Mouse (Mus musculus) adrenal gland, adult (tissue): ENCODE data around the gene Nmnat3.

ENCODE experiments used
- DNase-seq, 2 experiments: peaks; one replicate each; pipeline ENCODE4 v3.0.0; 2022 to 2023; ENCODE audit warnings: low spot score in 1 of 2; ENCODE audit not compliant: inconsistent age in 2 of 2

The Nmnat3 gene

DNA sequence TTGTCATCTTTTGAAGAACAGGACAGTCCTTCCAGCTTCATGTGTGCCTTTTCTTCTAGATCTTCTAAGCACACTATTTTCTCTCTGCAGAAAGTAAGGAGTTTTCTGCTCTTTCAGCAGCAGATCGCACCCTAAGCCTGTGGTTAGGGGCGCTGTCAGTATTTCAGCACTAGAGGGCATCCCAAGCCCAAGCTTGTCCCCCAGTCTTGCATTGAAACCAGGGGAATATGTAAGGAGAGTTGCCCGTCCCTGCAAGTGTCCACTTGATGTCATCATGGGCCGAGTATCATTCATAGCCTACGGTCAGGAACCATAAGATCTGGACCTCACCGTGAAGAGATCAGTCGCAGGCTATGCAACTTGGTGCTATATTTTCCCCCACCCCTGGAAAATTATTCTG lies 130.7 kb downstream of the Nmnat3 start:
- DNase-seq: peak in 1 of 2 experiments; percentile 43

DNA sequence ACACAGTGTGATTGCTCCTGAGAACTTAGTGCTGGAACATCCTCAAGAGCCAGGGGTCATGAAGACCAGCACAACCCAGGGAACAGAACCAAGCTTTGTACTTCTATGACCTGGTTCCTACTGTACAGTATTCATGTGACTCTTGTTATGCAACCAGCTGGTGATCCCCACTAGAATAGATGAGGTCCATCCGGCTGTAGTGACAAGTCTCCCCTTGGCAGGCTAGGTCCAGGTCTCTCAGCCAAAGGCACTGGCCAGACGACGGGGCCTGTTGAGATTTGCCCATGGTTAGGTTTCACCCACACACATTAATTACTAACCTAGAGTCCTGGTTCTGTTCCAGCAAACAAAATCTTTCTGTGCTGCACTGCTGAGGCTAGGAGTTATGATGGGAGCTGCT lies 131.1 kb downstream of the Nmnat3 start:
- no peak for DNase-seq

DNA sequence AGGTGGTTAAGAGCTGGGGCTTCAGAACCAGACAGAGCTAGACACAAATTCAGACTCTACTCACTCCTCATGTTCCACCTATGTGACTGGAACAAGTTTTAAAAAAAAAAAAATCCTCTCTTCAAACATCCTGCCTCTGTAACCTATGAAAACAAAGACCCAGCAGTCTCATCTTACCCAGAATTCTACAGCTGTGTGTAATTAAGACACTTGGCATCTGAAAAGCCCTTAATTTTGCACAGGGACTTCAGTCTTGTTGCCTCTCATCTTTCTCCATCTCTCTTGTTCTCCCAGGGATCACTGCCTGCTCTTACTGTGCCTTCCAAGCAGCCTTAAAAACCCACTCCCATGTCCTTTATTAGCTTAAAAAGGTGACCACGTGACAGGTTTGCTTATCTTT lies 133.4 kb downstream of the Nmnat3 start:
- no peak for DNase-seq

GRCm38 (mm10) chr9:98421903-98422302 lies 134.7 kb downstream of the Nmnat3 start:
- DNase-seq: no peak

DNA sequence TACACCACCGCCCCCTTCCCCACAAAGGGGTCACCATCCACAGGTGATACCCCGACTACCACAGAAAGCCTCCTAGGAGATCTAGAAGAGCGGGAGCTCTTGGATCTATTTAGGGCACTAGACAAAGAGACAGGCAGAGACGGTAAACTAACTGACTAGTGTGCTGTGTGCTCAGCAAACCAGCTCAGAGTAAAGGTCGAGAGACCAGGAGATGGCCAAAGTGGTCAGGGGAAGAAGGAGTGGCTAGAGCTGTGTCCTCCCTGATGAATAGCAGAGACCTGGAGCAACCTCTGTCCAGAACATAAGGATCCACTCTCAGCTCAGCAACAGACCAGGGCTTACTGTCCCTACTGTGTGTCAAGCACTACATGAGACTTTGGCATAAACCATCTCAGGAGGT lies 135.4 kb downstream of the Nmnat3 start, which contains the start of gene Rbp1:
Gene Rbp1 (plus strand): TSS at position 306 of the 400 bp plus-strand sequence.
- DNase-seq: no peak

DNA sequence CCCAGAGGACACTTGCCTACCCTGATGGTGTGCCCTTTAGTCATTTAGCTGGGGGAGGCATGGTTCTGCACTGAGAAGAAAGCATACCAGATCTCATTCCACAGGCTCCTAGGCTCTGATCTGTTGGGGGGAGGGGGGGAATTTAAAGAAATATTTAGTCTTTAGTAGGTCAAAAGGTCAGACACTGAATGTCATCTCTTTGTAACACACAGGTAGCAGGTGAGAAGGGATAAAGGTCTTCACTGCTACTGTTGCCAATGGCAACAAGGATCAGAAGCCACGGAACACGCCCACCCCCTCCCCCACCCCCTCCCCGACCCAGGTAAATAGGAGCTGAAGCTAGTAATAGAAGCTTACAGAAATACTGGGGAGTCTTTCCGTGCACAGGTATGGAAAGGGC lies 136.5 kb downstream of the Nmnat3 start:
- DNase-seq: no peak

DNA sequence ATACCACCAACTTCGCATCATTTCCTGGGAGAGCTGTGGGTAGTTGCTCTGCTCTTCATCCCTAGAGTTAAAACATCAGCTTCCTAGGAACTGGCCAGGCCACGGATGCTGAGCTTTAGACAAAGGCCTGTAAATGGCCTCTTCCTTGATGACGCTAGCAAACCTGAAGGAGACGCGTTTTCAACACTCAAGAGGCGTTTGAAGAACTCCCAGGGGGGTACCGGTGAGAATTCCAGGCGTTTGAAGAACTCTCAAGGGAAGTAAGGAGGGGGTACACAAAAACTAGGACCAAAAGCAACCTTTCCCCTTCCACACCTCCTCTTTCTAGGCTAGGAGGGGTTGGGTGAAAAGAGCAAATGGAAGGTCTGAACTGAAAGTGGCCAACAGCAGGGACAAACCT lies 137.1 kb downstream of the Nmnat3 start:
- peak in 1 of 2 experiments; percentile 29 for DNase-seq

DNA sequence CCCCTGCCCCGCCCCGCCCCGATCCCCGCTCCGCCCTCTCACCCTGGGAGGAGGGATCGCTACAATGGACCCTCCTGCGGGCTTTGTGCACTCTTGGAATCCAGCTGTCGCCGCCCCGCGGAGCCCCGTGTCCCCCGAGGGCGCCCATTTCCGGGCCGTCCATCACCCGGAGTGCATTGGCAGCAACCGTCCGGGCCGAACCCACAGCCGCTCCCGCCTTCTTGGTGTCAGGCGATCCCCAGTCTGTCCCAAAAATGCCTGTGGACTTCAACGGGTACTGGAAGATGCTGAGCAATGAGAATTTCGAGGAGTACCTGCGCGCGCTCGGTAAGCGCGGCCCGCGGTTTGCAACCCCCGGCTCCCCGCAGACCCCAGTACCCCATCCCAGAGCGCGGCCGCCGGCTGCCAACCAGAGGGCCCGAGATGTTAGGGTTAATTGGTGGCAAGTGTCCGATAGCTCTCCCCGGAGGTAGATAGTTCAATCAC lies 137.5 kb downstream of the Nmnat3 start:
- peak; percentile 21 to 57 for DNase-seq

- no peak for DNase-seq
Measured at GRCm38 (mm10) chr9:98425351-98425880, 138.2 kb downstream of the Nmnat3 start.

DNA sequence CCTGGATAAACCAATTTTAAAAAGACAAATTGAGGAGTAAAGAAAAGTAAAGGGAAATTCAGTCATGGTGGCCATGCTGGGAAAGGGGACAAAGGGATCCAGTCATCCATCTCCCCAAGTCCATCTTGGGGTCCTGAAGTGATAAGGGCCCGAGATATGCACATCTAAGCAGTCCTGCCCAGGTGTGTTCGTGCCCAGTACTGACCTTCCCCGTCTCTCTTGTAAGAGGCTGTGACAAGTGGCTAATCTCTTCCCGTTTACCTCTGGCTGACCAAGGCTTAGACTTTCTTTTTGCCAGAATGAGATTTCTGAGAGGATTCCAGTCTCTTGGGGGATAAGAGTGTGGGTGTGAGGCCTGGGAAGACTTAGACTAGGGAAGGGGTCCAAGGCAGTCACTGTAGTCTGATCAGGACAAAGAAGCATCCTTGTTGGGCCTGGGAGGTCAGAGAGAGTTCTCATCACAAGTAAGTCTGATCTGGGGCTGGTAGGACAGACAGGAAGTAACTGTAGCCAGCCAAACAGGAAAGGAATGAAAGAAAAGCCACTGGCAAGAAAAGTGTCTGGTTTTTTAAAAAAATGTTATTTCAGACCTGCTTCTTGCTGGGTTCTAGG lies 140.8 kb downstream of the Nmnat3 start:
- DNase-seq: no peak

- peak in 1 of 2 experiments; percentile 42 for DNase-seq
Measured at GRCm38 (mm10) chr9:98428783-98429182, 141.5 kb downstream of the Nmnat3 start.

DNA sequence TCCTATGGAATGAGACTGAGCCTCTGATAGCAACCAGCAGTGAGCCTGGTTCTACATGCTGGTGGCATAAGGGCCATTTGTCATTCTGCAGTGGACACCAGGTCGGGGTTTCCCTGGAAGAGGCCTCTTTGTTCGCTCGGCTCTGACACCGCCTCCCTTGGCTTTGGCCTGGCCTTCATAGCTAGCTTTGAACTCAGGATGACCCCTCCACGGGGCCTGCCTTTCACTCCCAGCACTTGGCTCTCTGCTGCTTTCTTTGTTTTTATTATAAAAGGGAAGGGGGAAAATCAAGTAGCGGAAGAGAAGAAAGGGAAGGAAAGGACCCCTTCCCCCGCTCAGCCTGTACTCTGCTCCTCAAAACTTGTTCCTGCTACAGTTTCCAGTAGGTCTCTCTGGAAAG lies 142.6 kb downstream of the Nmnat3 start:
- peak; percentile 36 to 46 for DNase-seq

- no peak for DNase-seq
Measured at GRCm38 (mm10) chr9:98430528-98430927, 143.3 kb downstream of the Nmnat3 start.

- no peak for DNase-seq
Measured at GRCm38 (mm10) chr9:98433021-98433420, 145.8 kb downstream of the Nmnat3 start.

DNA sequence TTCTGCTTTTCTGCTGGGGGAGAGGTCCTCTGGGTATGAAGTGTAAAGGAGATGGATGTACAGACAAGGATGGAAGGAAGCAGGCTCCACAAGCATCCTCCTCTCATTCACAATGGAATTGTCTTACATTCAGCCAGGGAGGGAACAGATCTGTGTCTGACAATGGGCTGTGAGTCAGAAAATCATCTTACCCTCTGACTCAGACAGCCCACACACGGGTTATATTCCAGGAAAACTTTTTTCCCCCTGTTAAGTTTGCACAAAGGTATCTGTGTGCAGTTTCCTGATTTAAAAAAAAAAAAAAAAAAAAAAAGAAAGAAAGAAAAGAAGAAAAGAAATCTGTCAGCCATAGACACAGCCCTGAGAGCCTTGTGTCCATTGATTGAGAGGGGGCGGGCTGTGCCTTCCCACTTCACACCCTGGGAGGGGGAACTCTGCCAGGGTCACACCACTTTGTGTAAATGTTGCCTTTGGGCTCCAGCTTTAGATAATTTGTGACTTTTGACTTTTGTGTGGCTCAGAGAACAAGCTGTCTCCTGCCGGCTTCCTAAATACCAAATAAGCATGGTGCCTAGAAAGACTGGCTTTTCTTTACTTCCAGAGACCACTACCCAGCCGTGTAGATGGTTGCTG lies 146.8 kb downstream of the Nmnat3 start:
- no peak for DNase-seq

- DNase-seq: no peak
Measured at GRCm38 (mm10) chr9:98437819-98438218, 150.6 kb downstream of the Nmnat3 start.

GRCm38 (mm10) chr9:98439091-98439490 lies 151.9 kb downstream of the Nmnat3 start:
- no peak for DNase-seq

DNA sequence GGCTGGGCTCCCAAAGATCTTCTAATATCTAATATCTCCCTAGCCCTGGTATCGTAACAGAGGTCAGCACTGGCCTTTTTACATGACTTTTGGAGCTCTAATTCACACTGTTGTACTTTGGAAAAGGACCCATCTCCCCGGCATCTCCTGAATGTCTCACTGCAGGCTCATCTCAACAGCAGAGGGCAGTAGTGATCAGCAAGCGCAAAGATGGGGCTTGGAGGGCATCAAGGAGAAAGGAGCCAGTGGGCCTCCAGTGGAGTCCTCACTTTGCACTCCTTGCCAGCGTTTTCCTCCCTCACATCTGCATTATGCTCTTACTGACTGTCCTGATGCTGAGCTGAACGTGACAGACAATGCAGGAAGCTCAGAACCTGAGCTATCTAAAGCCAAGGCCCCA lies 155.4 kb downstream of the Nmnat3 start:
- peak in 1 of 2 experiments; percentile 66 for DNase-seq

- peak; percentile 20 to 28 for DNase-seq
Measured at GRCm38 (mm10) chr9:98445359-98446149, 158.3 kb downstream of the Nmnat3 start.

GRCm38 (mm10) chr9:98450976-98451375 lies 163.7 kb downstream of the Nmnat3 start:
- DNase-seq: no peak

DNA sequence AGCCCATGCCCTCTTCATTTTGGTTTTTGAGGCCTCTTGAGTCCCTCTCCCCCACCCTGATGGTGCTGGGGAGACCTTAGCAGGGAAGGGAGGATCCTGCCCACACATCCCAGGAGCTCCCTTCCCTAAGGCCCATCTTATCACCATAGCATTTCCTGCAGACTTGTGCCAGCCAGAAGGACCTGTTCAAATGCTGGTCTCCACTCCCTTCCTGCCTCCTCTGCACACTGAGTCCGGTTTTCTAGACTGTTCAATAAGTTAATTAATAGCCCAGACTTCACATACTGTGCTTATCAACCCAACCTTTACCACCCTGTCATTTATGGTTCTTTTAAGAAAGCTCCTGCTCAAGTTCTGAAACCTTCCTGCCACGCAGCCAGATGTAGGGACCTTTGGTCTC lies 179.5 kb downstream of the Nmnat3 start:
- DNase-seq: no peak
